In the genomic region with DNA sequence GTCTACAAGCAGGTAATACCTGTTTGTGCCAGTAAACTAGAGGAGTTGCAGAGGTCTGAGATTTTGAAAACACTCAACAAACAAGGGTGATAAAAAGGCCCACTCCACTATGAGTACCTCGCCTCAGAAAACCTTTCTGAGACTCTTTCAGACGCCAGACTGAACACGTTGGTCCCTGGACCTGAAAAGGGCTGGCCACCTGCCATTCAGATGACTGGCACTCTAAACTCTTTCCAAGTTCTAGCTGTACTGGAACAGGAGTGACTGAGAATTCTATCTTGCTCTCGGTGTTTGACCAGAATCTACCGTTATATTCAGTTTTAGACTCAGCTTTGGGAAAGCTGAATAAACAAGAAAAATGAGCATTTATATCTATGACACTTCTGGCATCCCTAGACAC, we compare ENCODE assay signal across 14 mouse cellular contexts. TPM values are rescaled to one million over a fixed set of nuclear protein-coding genes. Genes with fewer than 3 reads are reported as not detected.
DNase-seq lines count a peak whose midpoint lies in the region; ATAC-seq lines count a peak whose summit lies in the region.
"Had no signal": no experiment of that assay in that cellular context is flagged by ENCODE, and none has a peak within 500 bp of the region (broad histone marks: within the 10 kb centered on the region; RNA-seq: fewer than 3 reads in every experiment).

No protein-coding gene starts in this region.

- intact Hi-C loops in heart, postnatal 25 days (cut with DNase I) = no loop called here

- H3K4me3 ChIP-seq in kidney, embryonic 14.5 days (ENCODE audit: low read length) = no peak overlapping the region
- H3K4me3 ChIP-seq: embryonic facial prominence, embryonic 13.5 days; liver, embryonic 15.5 days had no signal

- no peaks in the 10 kb centered on the region for H3K27me3 ChIP-seq in kidney, embryonic 14.5 days (ENCODE audit: control insufficient read depth, insufficient read depth, low read length)
- H3K27me3 ChIP-seq: embryonic facial prominence, embryonic 13.5 days; liver, embryonic 15.5 days had no signal

- ATAC-seq in kidney, embryonic 14.5 days (ENCODE audit: low FRiP score, low TSS enrichment) = no peak
- ATAC-seq: hindbrain, embryonic 16.5 days had no signal

- H3K36me3 ChIP-seq in kidney, embryonic 14.5 days (ENCODE audit: control insufficient read depth, insufficient read depth, low read length) = no peaks in the 10 kb centered on the region
- H3K36me3 ChIP-seq: embryonic facial prominence, embryonic 13.5 days; liver, embryonic 15.5 days had no signal

- WGBS in kidney, embryonic 14.5 days = 82% methylated on average over 5 of the region's 5 CpGs

- 0 out of 2 replicates have a peak, but pooled peaks cover 6% of the 10 kb centered on the region for H3K4me1 ChIP-seq in kidney, embryonic 14.5 days (ENCODE audit: control insufficient read depth, insufficient read depth, low read length)
- H3K4me1 ChIP-seq: embryonic facial prominence, embryonic 13.5 days had no signal

- H3K4me2 ChIP-seq in kidney, embryonic 14.5 days (replicated peaks; ENCODE audit: low read depth, low read length) = no peak overlapping the region
- H3K4me2 ChIP-seq: embryonic facial prominence, embryonic 13.5 days; liver, embryonic 15.5 days had no signal

- no peak overlapping the region for H3K27ac ChIP-seq in kidney, embryonic 14.5 days (ENCODE audit: low read depth, low read length)
- H3K27ac ChIP-seq: embryonic facial prominence, embryonic 13.5 days; liver, embryonic 15.5 days; macrophage had no signal

- no peak overlapping the region for H3K9ac ChIP-seq in kidney, embryonic 14.5 days (ENCODE audit: low read depth, low read length)
- H3K9ac ChIP-seq: embryonic facial prominence, embryonic 13.5 days; liver, embryonic 15.5 days had no signal

- H3K9me3 ChIP-seq in kidney, embryonic 14.5 days (ENCODE audit: control insufficient read depth, low read length) = no peaks in the 10 kb centered on the region
- H3K9me3 ChIP-seq: embryonic facial prominence, embryonic 13.5 days; liver, embryonic 15.5 days had no signal

- DNase-seq in cerebellum, adult 11 months = peak; percentile 32
- no peak for DNase-seq in cerebellum, postnatal 4 days (ENCODE audit: low spot score in 2 of 2)
- peak; percentile 26 to 59 for DNase-seq in kidney, adult 8-10 months
- peak; percentile 81 to 84 for DNase-seq in cerebellum, postnatal 10 days
- DNase-seq in heart, postnatal 25 days (ENCODE audit: low spot score) = peak; percentile 4
- DNase-seq in adrenal gland, postnatal 25 days = no peak
- DNase-seq in layer of hippocampus, adult 18-20 months (ENCODE audit: low spot score in 2 of 2) = no peak
- DNase-seq: adrenal gland, adult 2 months; retina, postnatal 1 day had no signal

RNA-seq across cellular contexts. Expression of gene St8sia1, which starts 43.4 kb away (rescaled TPM):
- 2.4 and 3.5 TPM in 2 replicates for polyA plus RNA-seq in kidney, embryonic 14.5 days (2014; fragmentation: Nextera tagmentation; extraction: Ambion mirVana)
- total RNA-seq in heart, postnatal 25 days (2021) = under 1 TPM; 0.20 to 0.31 TPM
- 1.2 and 1.5 TPM in 2 replicates for total RNA-seq in adrenal gland, postnatal 25 days (2021)
- 10 to 100 TPM; 34.1 TPM for total RNA-seq in layer of hippocampus, adult 18-20 months (2021)

Comparison
In these comparisons a context has a peak if more than half of its experiments do, and no peak if none do; other contexts are left out.
1. DNase-seq: peak in cerebellum, adult 11 months (single experiment), kidney, adult 8-10 months (2 of 2), cerebellum, postnatal 10 days (2 of 2) and heart, postnatal 25 days (single experiment); none in cerebellum, postnatal 4 days (0 of 2), adrenal gland, postnatal 25 days (single experiment) and layer of hippocampus, adult 18-20 months (0 of 2).
2. RNA of gene St8sia1, which starts 43.4 kb away (total RNA-seq): 34.1 TPM in layer of hippocampus, adult 18-20 months; 1.2 to 1.5 TPM in adrenal gland, postnatal 25 days and 0.20 to 0.31 TPM in heart, postnatal 25 days; every median in the first group is over 10 times any median in the second.